Mouse (Mus musculus) heart, embryonic 11.5 days (tissue): Measurements from ENCODE around the gene Dab1. TPM values are rescaled to one million over a fixed set of nuclear protein-coding genes. Genes with fewer than 3 reads are reported as not detected.

Experiments used
- ATAC-seq: fragments of 200-750 bp; cut with Nextera tagmentation; replicated peaks from 2 replicates; pipeline ENCODE4 v1.8.0; 2017; ENCODE audit warnings: moderate library complexity; ENCODE audit not compliant: insufficient number of reproducible peaks, low FRiP score, low TSS enrichment
- H3K27ac ChIP-seq: fragments of 300-500 bp; sonication (generic); 2 replicates; pipeline ENCODE4 v1.5.1; 2014; ENCODE audit warnings: mild to moderate bottlenecking, low read depth, low read length
- H3K27me3 ChIP-seq: fragments of 300-500 bp; sonication (generic); 2 replicates; pipeline ENCODE4 v1.6.1; 2014; ENCODE audit warnings: mild to moderate bottlenecking, low read length, mixed read lengths; ENCODE audit not compliant: control insufficient read depth, insufficient read depth
- H3K36me3 ChIP-seq: fragments of 300-500 bp; sonication (generic); 2 replicates; pipeline ENCODE4 v1.6.1; 2014; ENCODE audit warnings: mild to moderate bottlenecking, low read length, moderate library complexity, mixed read lengths; ENCODE audit not compliant: control insufficient read depth, insufficient read depth
- H3K4me1 ChIP-seq: fragments of 300-500 bp; sonication (generic); 2 replicates; pipeline ENCODE4 v1.6.1; 2014; ENCODE audit warnings: low read length; ENCODE audit not compliant: control insufficient read depth, insufficient read depth
- H3K4me2 ChIP-seq: fragments of 300-500 bp; sonication (generic); 2 replicates; pipeline ENCODE4 v1.6.1; 2014; ENCODE audit warnings: mild to moderate bottlenecking, moderate library complexity
- H3K4me3 ChIP-seq: fragments of 300-500 bp; sonication (generic); 2 replicates; pipeline ENCODE4 v1.5.1; 2014; ENCODE audit warnings: low read depth, low read length
- H3K9ac ChIP-seq: fragments of 300-500 bp; sonication (generic); 2 replicates; pipeline ENCODE4 v1.6.1; 2014; ENCODE audit warnings: mild to moderate bottlenecking, low read depth, low read length, moderate library complexity
- H3K9me3 ChIP-seq: fragments of 300-500 bp; sonication (generic); replicated peaks from 2 replicates; pipeline ENCODE4 v1.6.1; 2016; ENCODE audit warnings: low read length; ENCODE audit not compliant: control insufficient read depth
- WGBS: fragments of 180-500 bp; shearing (Covaris S2); extraction: QIAGEN DNeasy Blood & Tissue Kit; methylation state at CpG from one replicate; pipeline ENCODE4 v1.1.7; 2014; ENCODE audit not compliant: insufficient replicate concordance; 5-methylcytosine and 5-hydroxymethylcytosine counted together
- polyA plus RNA-seq: library from polyadenylated mRNA; unstranded; fragments of >200 nt; fragmentation: Nextera tagmentation; extraction: Ambion mirVana; gene quantifications from 2 replicates; pipeline ENCODE4 v1.2.1, GENCODE M21; 2014

The Dab1 gene
- polyA plus RNA-seq, 1 experiment from 2014 or later, result 1.9 TPM

DNA sequence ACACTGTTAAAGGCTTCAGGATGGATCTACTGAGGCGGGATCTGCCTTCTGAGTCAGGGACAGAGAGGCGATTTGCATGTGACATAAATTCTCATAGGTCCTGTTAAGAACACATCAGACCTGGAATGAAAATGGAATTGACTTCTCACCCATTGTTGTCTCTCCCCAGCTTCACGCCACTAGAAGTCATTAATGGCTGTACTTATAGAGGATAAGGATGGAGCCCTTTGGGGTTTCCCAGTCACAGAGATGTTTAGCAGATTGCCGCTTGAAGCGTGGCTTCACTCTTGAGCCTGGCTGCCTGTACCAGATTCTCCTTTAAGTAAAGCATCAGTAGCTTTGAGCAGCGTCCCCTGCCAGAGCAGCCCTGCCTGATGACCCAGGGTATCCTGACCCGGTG is 954.3 kb downstream of the Dab1 start:
- no peaks in the 10 kb centered on the region for H3K36me3 ChIP-seq
- H3K9me3 ChIP-seq, result no peaks in the 10 kb centered on the region
- no peak overlapping the region for H3K9ac ChIP-seq
- WGBS, result 71% methylated on average over 7 of the region's 7 CpGs
- no peaks in the 10 kb centered on the region for H3K4me1 ChIP-seq
- ATAC-seq, result no peak
- H3K27ac ChIP-seq, result no peak overlapping the region
- H3K4me3 ChIP-seq, result no peak overlapping the region
- H3K4me2 ChIP-seq, result no peak overlapping the region
- no peaks in the 10 kb centered on the region for H3K27me3 ChIP-seq

DNA sequence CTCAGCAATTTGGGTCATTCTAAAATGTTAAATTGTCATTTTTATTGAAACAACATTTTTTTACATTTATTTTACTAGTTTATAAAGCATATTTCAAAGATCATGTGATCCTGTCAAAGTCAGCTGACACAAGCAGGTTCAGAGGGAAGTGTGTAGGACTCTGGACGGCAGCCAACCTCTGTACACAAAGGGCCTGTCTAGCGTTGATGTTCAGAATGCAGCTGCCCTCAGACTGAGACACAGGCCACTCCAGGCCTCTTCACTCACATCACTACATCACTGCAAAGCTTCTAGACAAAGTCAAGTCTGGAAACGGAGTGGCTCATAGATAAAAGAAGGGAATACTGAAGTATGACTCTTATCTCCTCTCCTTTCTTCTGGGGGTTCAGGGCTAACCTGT is 959.2 kb downstream of the Dab1 start:
- Histone ChIP-seq H3K36me3 (no peaks in the 10 kb centered on the region), H3K4me3 (no peak overlapping the region), H3K27me3 (no peaks in the 10 kb centered on the region), H3K4me2 (no peak overlapping the region), H3K9me3 (no peaks in the 10 kb centered on the region), H3K9ac (no peak overlapping the region), H3K27ac (peak overlapping the region; percentile 13; the same call in 1 of the 2 replicates), H3K4me1 (no peaks in the 10 kb centered on the region; the same call in 1 of the 2 replicates)
- 21% methylated on average over 3 of the region's 3 CpGs for WGBS
- ATAC-seq, result 0 out of 2 replicates have a peak, but pooled peaks have one; percentile 63

DNA sequence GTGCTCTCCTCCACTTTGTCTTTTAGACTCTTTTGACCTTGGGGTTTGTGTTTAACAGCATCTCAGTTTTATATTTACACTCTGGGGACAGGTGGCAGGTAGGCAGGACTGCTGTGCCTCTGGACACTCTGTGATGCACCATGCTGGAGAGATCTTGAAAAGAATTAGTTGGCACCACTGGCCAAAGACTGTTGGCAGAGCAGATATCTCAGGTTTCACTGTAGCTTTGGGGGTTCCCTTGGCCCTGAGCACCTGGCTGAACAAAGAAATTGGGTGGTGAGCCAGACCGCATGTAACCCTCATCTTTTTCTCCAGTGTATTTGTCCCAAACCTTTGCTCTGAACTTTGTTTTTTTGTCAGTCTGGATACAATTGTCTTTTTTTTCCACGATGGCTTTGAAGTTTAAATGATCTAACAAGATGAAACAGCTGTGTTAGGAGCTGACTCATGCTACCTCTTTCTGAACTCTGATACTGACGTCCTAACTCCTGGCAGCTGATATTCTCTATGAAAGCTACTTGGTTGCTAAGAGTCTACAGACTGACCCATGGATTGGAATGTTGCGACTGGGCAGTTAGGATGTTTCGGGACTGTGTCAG is 960.9 kb downstream of the Dab1 start:
- Histone ChIP-seq H3K4me1 (no peaks in the 10 kb centered on the region; the same call in 1 of the 2 replicates), H3K4me3 (no peak overlapping the region), H3K9ac (no peak overlapping the region), H3K27ac (no peak overlapping the region), H3K36me3 (no peaks in the 10 kb centered on the region), H3K27me3 (no peaks in the 10 kb centered on the region), H3K9me3 (no peaks in the 10 kb centered on the region), H3K4me2 (no peak overlapping the region)
- no peak for ATAC-seq
- WGBS, result 73% methylated on average over 5 of the region's 5 CpGs

DNA sequence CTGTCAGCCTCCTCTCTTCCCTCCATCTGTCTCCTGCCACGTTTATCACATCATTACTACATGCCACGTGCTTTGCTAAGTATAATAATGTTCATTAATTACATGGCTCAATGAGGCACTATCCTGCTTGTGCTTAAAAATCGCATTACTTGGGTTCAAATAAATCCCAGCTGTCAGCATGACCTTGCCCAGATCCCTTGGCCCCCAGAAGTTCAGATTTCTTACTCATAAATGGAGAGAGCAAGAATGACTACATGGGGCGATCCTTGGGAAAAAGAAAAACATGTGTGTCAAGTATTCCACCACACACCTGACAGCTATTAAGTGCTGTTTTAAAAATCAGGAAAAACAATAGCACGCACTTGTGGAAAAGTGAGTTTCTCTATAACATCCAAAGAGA is 963.6 kb downstream of the Dab1 start:
- whole genome bisulfite sequencing, result 55% methylated on average over 5 of the region's 5 CpGs
- Histone ChIP-seq H3K4me1 (no peaks in the 10 kb centered on the region; the same call in 1 of the 2 replicates), H3K9me3 (no peaks in the 10 kb centered on the region), H3K36me3 (no peaks in the 10 kb centered on the region), H3K27ac (no peak overlapping the region), H3K4me3 (no peak overlapping the region), H3K27me3 (no peaks in the 10 kb centered on the region), H3K9ac (no peak overlapping the region), H3K4me2 (no peak overlapping the region)
- no peak for ATAC-seq

DNA sequence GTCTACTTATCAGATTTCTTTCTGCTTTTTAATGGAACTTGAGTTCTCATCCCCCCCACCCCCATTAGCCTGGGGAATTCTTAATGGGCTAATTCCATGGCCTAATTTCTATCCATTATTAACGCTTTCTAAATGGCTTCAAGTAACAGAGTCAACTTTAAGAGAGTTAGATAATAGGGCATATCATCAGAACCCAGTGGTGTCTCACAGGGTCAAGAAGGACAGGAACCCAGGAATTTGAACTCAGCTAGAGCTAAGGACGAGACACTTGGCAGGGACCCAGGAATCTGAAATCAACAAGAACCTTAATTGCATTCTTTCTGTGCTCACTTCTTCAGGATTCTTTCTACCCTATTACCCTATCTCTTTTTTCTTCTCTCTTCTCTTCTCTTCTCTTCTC is 968.7 kb downstream of the Dab1 start:
- 53% methylated on average over 2 of the region's 2 CpGs for WGBS
- Histone ChIP-seq H3K27ac (no peak overlapping the region), H3K9ac (no peak overlapping the region), H3K4me1 (no peaks in the 10 kb centered on the region), H3K4me3 (no peak overlapping the region), H3K36me3 (no peaks in the 10 kb centered on the region), H3K9me3 (no peaks in the 10 kb centered on the region), H3K27me3 (no peaks in the 10 kb centered on the region), H3K4me2 (no peak overlapping the region)
- ATAC-seq, result no peak

DNA sequence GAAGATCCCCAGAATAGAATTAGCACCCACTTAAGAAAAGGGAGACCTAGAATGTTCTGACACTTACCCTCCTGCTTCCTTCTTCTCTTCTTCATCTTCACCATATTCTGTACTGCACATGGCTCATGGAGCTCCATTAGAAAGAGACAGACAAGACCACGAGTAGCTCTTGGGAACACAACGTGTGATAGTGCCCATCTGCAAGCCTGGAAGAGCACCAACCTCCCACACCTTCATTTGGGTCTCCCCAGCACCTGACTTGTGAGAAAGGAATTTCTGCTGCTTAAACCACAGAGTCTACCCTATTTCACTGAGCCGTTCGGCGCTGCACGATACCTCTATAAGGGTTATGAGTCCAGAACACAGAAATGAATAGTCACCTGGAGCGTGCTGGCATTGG is 977.8 kb downstream of the Dab1 start:
- H3K9ac ChIP-seq, result no peak overlapping the region
- no peaks in the 10 kb centered on the region for H3K27me3 ChIP-seq
- H3K4me1 ChIP-seq, result no peaks in the 10 kb centered on the region
- no peak overlapping the region for H3K27ac ChIP-seq
- H3K36me3 ChIP-seq, result no peaks in the 10 kb centered on the region
- no peak overlapping the region for H3K4me3 ChIP-seq
- 90% methylated on average over 7 of the region's 7 CpGs for WGBS
- H3K9me3 ChIP-seq, result no peaks in the 10 kb centered on the region
- no peak for ATAC-seq
- no peak overlapping the region for H3K4me2 ChIP-seq

DNA sequence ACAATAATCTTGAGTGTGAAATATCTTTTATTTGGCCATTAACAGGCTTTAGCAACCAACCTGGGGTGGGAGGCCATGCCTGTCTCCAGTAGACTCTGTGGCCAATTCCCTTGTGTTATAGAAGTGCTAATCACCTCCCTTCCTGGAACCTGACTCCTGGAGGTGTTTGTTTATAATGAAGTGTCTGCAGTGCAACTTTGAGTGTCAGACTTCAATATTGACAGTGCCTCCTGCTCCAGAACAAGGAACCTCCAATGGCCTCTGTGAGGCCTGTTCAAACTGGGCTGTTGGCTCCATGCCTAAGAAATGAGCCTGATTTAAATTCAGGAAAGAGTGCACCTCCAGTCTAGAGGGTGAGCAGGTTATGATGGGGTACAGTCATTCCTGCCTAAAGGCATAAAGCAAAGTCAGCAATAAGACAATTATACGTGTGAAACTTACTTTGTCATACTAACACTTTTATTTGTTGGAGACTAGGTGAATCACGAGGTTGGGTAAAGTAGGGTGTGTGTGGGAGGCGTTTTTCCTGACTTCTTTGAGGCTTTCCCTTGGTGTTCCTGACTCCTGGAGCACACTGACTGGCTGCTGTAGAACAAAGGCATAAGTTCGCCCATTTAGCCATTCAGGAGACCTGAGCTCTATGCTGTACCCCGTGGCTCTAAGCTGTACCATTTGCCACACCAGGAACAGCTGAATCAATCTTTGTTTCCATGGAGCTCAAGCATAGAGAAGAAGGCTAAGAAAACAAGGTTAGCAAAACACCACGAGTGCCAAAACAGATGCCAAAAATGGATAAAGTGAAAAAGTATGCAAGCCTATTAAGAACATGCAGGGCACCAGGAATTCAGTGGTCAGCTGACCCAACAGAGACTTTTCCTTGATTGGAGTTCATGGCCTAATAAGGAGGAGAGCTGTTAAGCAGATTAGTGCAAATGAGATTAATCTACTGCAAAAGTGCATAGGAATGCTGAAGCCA is 978.6 kb downstream of the Dab1 start:
- ATAC-seq, result no peak
- no peak overlapping the region for H3K27ac ChIP-seq
- H3K9me3 ChIP-seq, result no peaks in the 10 kb centered on the region
- H3K9ac ChIP-seq, result no peak overlapping the region
- H3K4me2 ChIP-seq, result no peak overlapping the region
- WGBS, result 76% methylated on average over 6 of the region's 6 CpGs
- H3K27me3 ChIP-seq, result no peaks in the 10 kb centered on the region
- no peaks in the 10 kb centered on the region for H3K4me1 ChIP-seq
- no peak overlapping the region for H3K4me3 ChIP-seq
- no peaks in the 10 kb centered on the region for H3K36me3 ChIP-seq

DNA sequence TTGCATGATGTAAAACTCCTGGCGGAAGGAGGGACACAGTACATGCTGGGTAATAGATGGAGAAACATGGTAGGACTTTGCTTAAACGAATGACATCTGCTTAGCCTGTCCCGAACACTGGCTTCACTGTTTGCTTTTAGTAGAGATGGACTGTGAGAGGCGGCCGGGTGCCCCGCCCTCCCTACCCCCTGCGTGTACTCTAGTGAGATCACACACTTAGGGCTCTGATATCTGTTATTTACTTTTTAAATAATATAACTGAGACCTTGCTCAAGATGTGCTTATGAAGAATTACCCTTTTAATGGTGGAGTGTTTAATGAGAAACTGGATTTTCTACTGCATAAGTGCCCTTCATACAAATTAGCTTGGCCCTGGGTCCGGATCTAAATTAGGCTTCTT is 983.6 kb downstream of the Dab1 start:
- ATAC-seq, result no peak
- H3K4me3 ChIP-seq, result no peak overlapping the region
- 82% methylated on average over 8 of the region's 8 CpGs for WGBS

More for the DNA sequence above, 983.6 kb downstream of the Dab1 start:
- Histone ChIP-seq H3K27me3 (no peaks in the 10 kb centered on the region), H3K27ac (no peak overlapping the region), H3K9ac (no peak overlapping the region), H3K9me3 (no peaks in the 10 kb centered on the region), H3K4me2 (no peak overlapping the region), H3K4me1 (no peaks in the 10 kb centered on the region), H3K36me3 (no peaks in the 10 kb centered on the region)
